Mouse (Mus musculus) frontal cortex, postnatal 14 days (tissue): Measurements from ENCODE around the gene Akap1.

Source experiments
- DNase-seq, 2 experiments: peaks; one replicate each; pipeline ENCODE4 v3.0.0; 2022; ENCODE audit warnings: low spot score in 2 of 2

Akap1 gene

GRCm38 (mm10) chr11:88842315-88842975 is 21.9 kb downstream of the Akap1 start:
- DNase-seq = no peak

- no peak for DNase-seq
These were observed 23.0 kb downstream of the Akap1 start for GRCm38 (mm10) chr11:88841406-88841805.

- DNase-seq = no peak
These were observed 23.5 kb downstream of the Akap1 start for GRCm38 (mm10) chr11:88840724-88841350.

GRCm38 (mm10) chr11:88840292-88840691 is 24.1 kb downstream of the Akap1 start:
- no peak for DNase-seq

- DNase-seq = no peak
These were observed 25.0 kb downstream of the Akap1 start for GRCm38 (mm10) chr11:88839379-88839778.

GRCm38 (mm10) chr11:88838630-88839029 is 25.8 kb downstream of the Akap1 start:
- no peak for DNase-seq

- DNase-seq = no peak
These were observed 29.8 kb downstream of the Akap1 start for GRCm38 (mm10) chr11:88834606-88835005.

GRCm38 (mm10) chr11:88834134-88834533 is 30.3 kb downstream of the Akap1 start:
- no peak for DNase-seq

- no peak for DNase-seq
These were observed 31.3 kb downstream of the Akap1 start for GRCm38 (mm10) chr11:88833099-88833498.

GRCm38 (mm10) chr11:88830257-88830804 is 34.1 kb downstream of the Akap1 start:
- no peak for DNase-seq

GRCm38 (mm10) chr11:88828528-88828927 is 35.9 kb downstream of the Akap1 start:
- no peak for DNase-seq

GRCm38 (mm10) chr11:88825909-88826308 is 38.5 kb downstream of the Akap1 start:
- no peak for DNase-seq

GRCm38 (mm10) chr11:88822991-88823390 is 41.4 kb downstream of the Akap1 start:
- peak; percentile 68 to 70 for DNase-seq

GRCm38 (mm10) chr11:88822526-88822925 is 41.9 kb downstream of the Akap1 start:
- DNase-seq = no peak

GRCm38 (mm10) chr11:88820742-88821576 is 43.4 kb downstream of the Akap1 start:
- no peak for DNase-seq

- no peak for DNase-seq
These were observed 44.1 kb downstream of the Akap1 start for GRCm38 (mm10) chr11:88820253-88820652.

GRCm38 (mm10) chr11:88817061-88817460 is 47.3 kb downstream of the Akap1 start:
- no peak for DNase-seq

- DNase-seq = no peak
These were observed 61.0 kb downstream of the Akap1 start for GRCm38 (mm10) chr11:88803231-88804010.

GRCm38 (mm10) chr11:88796207-88796606 is 68.2 kb downstream of the Akap1 start:
- DNase-seq = no peak

- no peak for DNase-seq
These were observed 74.5 kb downstream of the Akap1 start for GRCm38 (mm10) chr11:88789893-88790292.

GRCm38 (mm10) chr11:88786816-88787215 is 77.6 kb downstream of the Akap1 start:
- DNase-seq = no peak

GRCm38 (mm10) chr11:88783525-88783924 is 80.9 kb downstream of the Akap1 start:
- no peak for DNase-seq
